Mouse (Mus musculus) MEL (cell line): ENCODE data around the gene Acot11. TPM values are rescaled to one million over a fixed set of nuclear protein-coding genes. Genes with fewer than 3 reads are reported as not detected.

Experiments
- DNase-seq: peaks from one replicate; pipeline ENCODE4 v3.0.0; 2011; ENCODE audit warnings: low read depth, low spot score
- H3K27ac ChIP-seq: 2 replicates; pipeline ENCODE4 v1.5.1; 2012; ENCODE audit warnings: low read depth, mild to moderate bottlenecking, control low read depth, low read length, moderate library complexity; ENCODE audit not compliant: control insufficient read depth
- H3K27me3 ChIP-seq, 2 experiments: fragments of 150-350 bp in 1 of 2; sonication (generic) in 1 of 2; 2 replicates each; pipeline ENCODE4 v1.6.1; 2012; ENCODE audit warnings: low read length in 2 of 2, mild to moderate bottlenecking in 2 of 2, improper control_type of control experiment in 1 of 2, moderate library complexity in 1 of 2; ENCODE audit not compliant: insufficient read depth in 2 of 2, control insufficient read depth in 1 of 2
- H3K36me3 ChIP-seq, 2 experiments: 2 replicates each; pipeline ENCODE4 v1.6.1; 2012 to 2014; ENCODE audit warnings: low read length in 2 of 2, improper control_type of control experiment in 1 of 2, inconsistent platforms in 1 of 2, mild to moderate bottlenecking in 1 of 2; ENCODE audit not compliant: insufficient read depth in 2 of 2, control insufficient read depth in 1 of 2
- H3K4me1 ChIP-seq, 2 experiments: fragments of 150-350 bp in 1 of 2; sonication (generic) in 1 of 2; 2 replicates each; pipeline ENCODE4 v1.6.1; 2012; ENCODE audit warnings: low read length in 2 of 2, improper control_type of control experiment in 1 of 2, mild to moderate bottlenecking in 1 of 2; ENCODE audit not compliant: insufficient read depth in 2 of 2, control insufficient read depth in 1 of 2
- H3K4me3 ChIP-seq, 2 experiments: fragments of 150-350 bp in 1 of 2; sonication (generic) in 1 of 2; 2 replicates each; pipeline ENCODE4 v1.5.1; 2012; ENCODE audit warnings: low read depth in 2 of 2, low read length in 2 of 2, mild to moderate bottlenecking in 2 of 2, moderate library complexity in 2 of 2, control low read depth in 1 of 2, improper control_type of control experiment in 1 of 2; ENCODE audit not compliant: control insufficient read depth in 1 of 2, insufficient read depth in 1 of 2
- H3K79me2 ChIP-seq: 2 replicates; pipeline ENCODE4 v1.6.1; 2012; ENCODE audit warnings: mild to moderate bottlenecking, low read length, moderate library complexity; ENCODE audit not compliant: control insufficient read depth, poor library complexity, insufficient read depth
- H3K9ac ChIP-seq: 2 replicates; pipeline ENCODE4 v1.6.1; 2012; ENCODE audit warnings: low read depth, mild to moderate bottlenecking, control low read depth, low read length, moderate library complexity; ENCODE audit not compliant: control insufficient read depth, poor library complexity, severe bottlenecking
- H3K9me3 ChIP-seq: fragments of 150-350 bp; sonication (generic); replicated peaks from 2 replicates; pipeline ENCODE4 v1.6.1; 2012; ENCODE audit warnings: mild to moderate bottlenecking, low read length, improper control_type of control experiment, moderate library complexity; ENCODE audit not compliant: insufficient read depth
- BHLHE40 ChIP-seq: IDR thresholded peaks from 2 replicates; pipeline ENCODE4 v1.6.1; 2012; ENCODE audit warnings: low read depth, mild to moderate bottlenecking, inconsistent platforms, low read length, improper control_type of control experiment, borderline replicate concordance
- CHD1 ChIP-seq: IDR thresholded peaks from 2 replicates; pipeline ENCODE4 v1.6.1; 2012; ENCODE audit warnings: low read depth, mild to moderate bottlenecking, inconsistent platforms, low read length, improper control_type of control experiment
- E2F4 ChIP-seq: IDR thresholded peaks from 2 replicates; pipeline ENCODE4 v1.6.1; 2011; ENCODE audit warnings: low read depth, low read length, improper control_type of control experiment, borderline replicate concordance
- ELF1 ChIP-seq: IDR thresholded peaks from 2 replicates; pipeline ENCODE4 v1.6.1; 2014; ENCODE audit warnings: low read depth, mild to moderate bottlenecking, inconsistent platforms, low read length, improper control_type of control experiment, moderate library complexity
- ETS1 ChIP-seq: IDR thresholded peaks from 2 replicates; pipeline ENCODE4 v1.6.1; 2012; ENCODE audit warnings: low read depth, mild to moderate bottlenecking, inconsistent platforms, low read length, improper control_type of control experiment, moderate library complexity
- HCFC1 ChIP-seq: IDR thresholded peaks from 2 replicates; pipeline ENCODE4 v1.6.1; 2012; ENCODE audit warnings: low read depth, mild to moderate bottlenecking, inconsistent platforms, low read length, improper control_type of control experiment, moderate library complexity
- JUND ChIP-seq: IDR thresholded peaks from 2 replicates; pipeline ENCODE4 v1.6.1; 2011; ENCODE audit warnings: low read depth, mild to moderate bottlenecking, improper control_type of control experiment, low read length
- MAFK ChIP-seq: IDR thresholded peaks from 2 replicates; pipeline ENCODE4 v1.6.1; 2011; ENCODE audit warnings: low read depth, mild to moderate bottlenecking, low read length, improper control_type of control experiment, borderline replicate concordance
- MAZ ChIP-seq: IDR thresholded peaks from 2 replicates; pipeline ENCODE4 v1.6.1; 2012; ENCODE audit warnings: low read depth, mild to moderate bottlenecking, inconsistent platforms, low read length, improper control_type of control experiment
- MXI1 ChIP-seq: IDR thresholded peaks from 2 replicates; pipeline ENCODE4 v1.6.1; 2011; ENCODE audit warnings: mild to moderate bottlenecking, low read depth, low read length, improper control_type of control experiment
- NELFE ChIP-seq: IDR thresholded peaks from 2 replicates; pipeline ENCODE4 v1.6.1; 2011; ENCODE audit warnings: low read depth, low read length, improper control_type of control experiment
- NRF1 ChIP-seq: IDR thresholded peaks from 2 replicates; pipeline ENCODE4 v1.6.1; 2014; ENCODE audit warnings: low read depth, mild to moderate bottlenecking, inconsistent platforms, low read length, improper control_type of control experiment, moderate library complexity; ENCODE audit not compliant: poor library complexity, insufficient read depth, severe bottlenecking
- POLR2A ChIP-seq, 2 experiments: IDR thresholded peaks; 2 replicates each; pipeline ENCODE4 v1.6.1; 2011 to 2012; ENCODE audit warnings: low read length in 2 of 2, mild to moderate bottlenecking in 2 of 2, control low read depth in 1 of 2, improper control_type of control experiment in 1 of 2, low read depth in 1 of 2, moderate library complexity in 1 of 2; ENCODE audit not compliant: control insufficient read depth in 1 of 2, insufficient read depth in 1 of 2, poor library complexity in 1 of 2
- POLR2AphosphoS2 ChIP-seq: IDR thresholded peaks from 2 replicates; pipeline ENCODE4 v1.6.1; 2011; ENCODE audit warnings: low read length, improper control_type of control experiment
- POLR2AphosphoS5 ChIP-seq: IDR thresholded peaks from 2 replicates; pipeline ENCODE4 v1.6.1; 2012; ENCODE audit warnings: low read depth, borderline replicate concordance, mild to moderate bottlenecking, inconsistent platforms, low read length, moderate library complexity, mixed read lengths
- TAL1 ChIP-seq: IDR thresholded peaks from 2 replicates; pipeline ENCODE4 v1.6.1; 2012; ENCODE audit warnings: mild to moderate bottlenecking, inconsistent platforms, low read length, moderate library complexity, mixed read lengths
- USF1 ChIP-seq: IDR thresholded peaks from 2 replicates; pipeline ENCODE4 v1.6.1; 2014; ENCODE audit warnings: low read depth, mild to moderate bottlenecking, inconsistent platforms, low read length, improper control_type of control experiment, moderate library complexity
- USF2 ChIP-seq, 2 experiments: IDR thresholded peaks; 2 replicates each; pipeline ENCODE4 v1.6.1; 2011 to 2012; ENCODE audit warnings: improper control_type of control experiment in 2 of 2, low read length in 2 of 2, borderline replicate concordance in 1 of 2, inconsistent platforms in 1 of 2, low read depth in 1 of 2, mild to moderate bottlenecking in 1 of 2; ENCODE audit not compliant: insufficient read depth in 1 of 2
- ZC3H11A ChIP-seq: IDR thresholded peaks from 2 replicates; pipeline ENCODE4 v1.6.1; 2012; ENCODE audit warnings: low read depth, mild to moderate bottlenecking, inconsistent platforms, low read length, improper control_type of control experiment
- ZKSCAN1 ChIP-seq: IDR thresholded peaks from 2 replicates; pipeline ENCODE4 v1.6.1; 2012; ENCODE audit warnings: low read depth, mild to moderate bottlenecking, inconsistent platforms, low read length, improper control_type of control experiment, moderate library complexity
- ZMIZ1 ChIP-seq: IDR thresholded peaks from 2 replicates; pipeline ENCODE4 v1.6.1; 2012; ENCODE audit warnings: low read depth, mild to moderate bottlenecking, inconsistent platforms, low read length, improper control_type of control experiment, moderate library complexity
- polyA plus RNA-seq, 2 experiments: library from polyadenylated mRNA; stranded (reverse) in 1 of 2; unstranded in 1 of 2; fragments of >175 nt in 1 of 2; fragments of >200 nt in 1 of 2; gene quantifications; 2 replicates each; pipeline versions ENCODE4 v1.2.1 to v1.2.4; 2012; ENCODE audit warnings: low replicate concordance in 2 of 2, low read depth in 1 of 2; ENCODE audit not compliant: insufficient read length in 2 of 2, insufficient read depth in 1 of 2, missing spikeins in 1 of 2
- total RNA-seq: library from RNA; depleted of rRNA; stranded (reverse); fragments of 300-350 nt; gene quantifications from 2 replicates; pipeline ENCODE4 v1.2.3, GENCODE M21; 2012; rRNA removed

Gene Acot11
- total RNA-seq (1.5 and 1.8 TPM in 2 replicates), polyA plus RNA-seq (1 to 10 TPM in 1 of 2 experiments, not detected in 1; 2.5 TPM)

DNA sequence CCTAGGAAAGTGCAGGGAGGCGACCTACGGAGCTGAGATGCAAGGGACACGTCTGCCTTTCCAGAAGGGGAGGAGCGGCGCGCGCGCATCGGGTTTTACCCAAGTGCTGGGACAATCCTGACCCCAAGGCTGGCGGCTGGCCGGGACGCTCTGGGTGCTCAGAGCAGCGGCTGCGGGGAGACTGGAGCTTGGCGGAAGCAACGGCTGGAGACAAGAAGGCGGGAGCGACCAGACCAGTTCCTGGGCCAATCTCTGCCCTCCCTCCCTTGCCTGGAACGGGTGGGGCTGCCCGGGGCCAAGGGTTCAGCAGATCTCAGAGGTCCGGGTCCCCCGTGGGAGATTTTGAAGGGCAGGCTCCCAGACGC is at the start of gene Acot11:
Acot11 (minus strand) TSS at position 89 of the 365 bp plus-strand sequence.
- H3K27ac ChIP-seq = peak within 1 kb of the TSS; percentile 90
- peaks cover 0 to 23% of the 10 kb centered on the region in 2 experiments; a peak in 2 of 4 replicates for H3K36me3 ChIP-seq
- DNase-seq = peak; percentile 70
- H3K4me3 ChIP-seq = peak within 1 kb of the TSS; percentile 61 to 64
- H3K27me3 ChIP-seq = no peaks in the 10 kb centered on the region
- H3K79me2 ChIP-seq = no peaks in the 10 kb centered on the region
- TF ChIP-seq ZC3H11A = no peak
- no peak for TF ChIP-seq MAZ
- no peak for TF ChIP-seq E2F4
- no peak for TF ChIP-seq POLR2AphosphoS5
- 0 out of 2 replicates have a peak, but pooled peaks have one; percentile 13 for TF ChIP-seq ZMIZ1
- TF ChIP-seq MXI1 = no peak
- TF ChIP-seq USF1 = no peak
- no peak for TF ChIP-seq POLR2A (IDR thresholded peaks at IDR 0.05; ENCODE audit: control insufficient read depth in 1 of 2, insufficient read depth in 1 of 2, low read depth in 1 of 2, low read length in 2 of 2, poor library complexity in 1 of 2)
- TF ChIP-seq HCFC1 = no peak
- no peak for TF ChIP-seq NELFE
- TF ChIP-seq ETS1 = no peak
- no peak for TF ChIP-seq POLR2AphosphoS2
- TF ChIP-seq CHD1 = no peak
- no peak for TF ChIP-seq ELF1
- no peak for TF ChIP-seq USF2 (IDR thresholded peaks at IDR 0.05; ENCODE audit: borderline replicate concordance in 1 of 2, insufficient read depth in 1 of 2, low read depth in 1 of 2, low read length in 2 of 2)
- TF ChIP-seq ZKSCAN1 = no peak
- peak; percentile 57; the same call in 1 of the 2 replicates for TF ChIP-seq NRF1
- H3K9me3 ChIP-seq = no peaks in the 10 kb centered on the region
- peaks cover 4 to 27% of the 10 kb centered on the region in 2 experiments for H3K4me1 ChIP-seq
- H3K9ac ChIP-seq = peak within 1 kb of the TSS; percentile 64

DNA sequence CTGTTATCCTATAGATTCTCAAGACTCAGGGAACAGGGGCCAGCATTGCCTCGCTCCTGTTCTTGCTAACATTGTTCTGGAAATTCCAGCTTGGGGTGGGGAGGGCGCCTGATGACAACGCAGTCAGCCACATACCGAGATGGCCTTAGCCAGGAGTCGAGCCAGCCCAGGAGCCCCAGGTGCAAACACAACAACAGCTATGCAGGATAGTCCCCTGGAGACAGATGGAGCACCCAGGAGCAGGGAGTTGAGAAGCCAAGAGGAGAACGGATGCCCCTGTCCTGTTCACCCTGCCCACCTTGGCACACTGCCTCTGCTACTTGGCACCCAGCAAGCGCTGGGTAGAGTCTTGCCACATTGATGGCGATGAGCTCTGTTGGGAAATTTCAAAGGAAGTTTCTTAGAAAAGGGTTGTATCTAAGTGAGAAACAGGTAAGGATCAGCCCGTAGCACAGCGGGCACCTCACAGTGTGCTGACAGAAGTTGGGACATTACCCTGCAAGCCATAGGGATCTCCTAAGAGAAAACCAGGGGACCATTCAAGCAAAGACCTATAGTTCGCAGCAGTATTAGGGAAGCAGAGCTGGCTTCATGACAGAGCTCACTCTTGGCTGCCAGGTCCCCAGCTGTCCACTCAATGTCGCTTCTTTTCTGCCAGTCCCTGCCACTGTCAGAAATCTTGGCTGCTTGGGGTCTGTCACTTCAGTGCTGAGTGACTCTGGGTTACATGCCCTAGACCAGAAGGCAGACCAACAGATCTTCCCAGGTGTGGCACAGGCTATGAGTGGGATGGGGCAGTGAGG is 43.7 kb upstream of the Acot11 start:
- Histone ChIP-seq H3K9me3 (no peaks in the 10 kb centered on the region), H3K4me3 (no peak overlapping the region), H3K27me3 (0 out of 4 replicates have a peak, but pooled peaks cover 0 to 1% of the 10 kb centered on the region in 2 experiments), H3K27ac (no peak overlapping the region), H3K36me3 (peaks cover 0 to 3% of the 10 kb centered on the region in 2 experiments; a peak in 2 of 4 replicates), H3K9ac (no peak overlapping the region), H3K79me2 (no peaks in the 10 kb centered on the region), H3K4me1 (peaks cover 0 to 14% of the 10 kb centered on the region in 2 experiments; a peak in 2 of 4 replicates)
- DNase-seq = no peak
- TF ChIP-seq JUND (no peak), E2F4 (no peak), HCFC1 (no peak), ZKSCAN1 (no peak), TAL1 (no peak), MAFK (no peak), BHLHE40 (no peak)
